Mouse (Mus musculus): Measurements from ENCODE around the gene Gm1673. TPM values are rescaled to one million over a fixed set of nuclear protein-coding genes. Genes with fewer than 3 reads are reported as not detected.

The Gm1673 gene
- polyA plus RNA-seq, 1 experiment from 2014 or later, result 62.2 TPM

GRCm38 (mm10) chr5:33995843-33996693 lies 12.8 kb downstream of the Gm1673 start, which contains the start of gene Nat8l:
TSS of gene Nat8l (plus strand) at chr5:33995984.
- H3K27ac ChIP-seq (ENCODE audit: low read length), result no peak within 1 kb of the TSS
- H3K4me3 ChIP-seq (ENCODE audit: low read length), result peak within 1 kb of the TSS; percentile 68
- peak within 1 kb of the TSS; percentile 99 for H3K4me2 ChIP-seq (ENCODE audit: low read depth, low read length)
- peak; percentile 71 for ATAC-seq (ENCODE audit: low read depth)
- peaks cover 56% of the 10 kb centered on the region for H3K27me3 ChIP-seq (ENCODE audit: control insufficient read depth, insufficient read depth, low read depth, low read length)
- WGBS, result under 1% methylated on average over 87 of the region's 90 CpGs
- H3K9me3 ChIP-seq (ENCODE audit: control insufficient read depth, low read length), result no peaks in the 10 kb centered on the region
- H3K36me3 ChIP-seq (ENCODE audit: control insufficient read depth, insufficient read depth, low read length), result no peaks in the 10 kb centered on the region
- H3K9ac ChIP-seq (ENCODE audit: low read length), result peak within 1 kb of the TSS; percentile 56
- H3K4me1 ChIP-seq (replicated peaks; ENCODE audit: control insufficient read depth, insufficient read depth, low read length), result peaks cover 15% of the 10 kb centered on the region

- ATAC-seq (ENCODE audit: low read depth), result peak; percentile 20; the same call in 1 of the 2 replicates
- Histone ChIP-seq H3K9me3 (ENCODE audit: control insufficient read depth, low read length) (no peaks in the 10 kb centered on the region), H3K4me3 (ENCODE audit: low read length) (peak overlapping the region; percentile 68), H3K27me3 (ENCODE audit: control insufficient read depth, insufficient read depth, low read depth, low read length) (peaks cover 56% of the 10 kb centered on the region), H3K4me1 (replicated peaks; ENCODE audit: control insufficient read depth, insufficient read depth, low read length) (peaks cover 15% of the 10 kb centered on the region), H3K4me2 (ENCODE audit: low read depth, low read length) (peak overlapping the region; percentile 99), H3K36me3 (ENCODE audit: control insufficient read depth, insufficient read depth, low read length) (no peaks in the 10 kb centered on the region), H3K27ac (ENCODE audit: low read length) (no peak overlapping the region), H3K9ac (ENCODE audit: low read length) (peak overlapping the region; percentile 56)
- under 1% methylated on average over 24 of the region's 55 CpGs for WGBS
Measured at GRCm38 (mm10) chr5:33996694-33997045, 13.4 kb downstream of the Gm1673 start.

GRCm38 (mm10) chr5:33997051-33997741 lies 14.0 kb downstream of the Gm1673 start:
- Histone ChIP-seq H3K9me3 (ENCODE audit: control insufficient read depth, low read length) (no peaks in the 10 kb centered on the region), H3K9ac (ENCODE audit: low read length) (peak overlapping the region; percentile 56), H3K4me2 (ENCODE audit: low read depth, low read length) (peak overlapping the region; percentile 99), H3K4me1 (replicated peaks; ENCODE audit: control insufficient read depth, insufficient read depth, low read length) (peaks cover 15% of the 10 kb centered on the region), H3K27ac (ENCODE audit: low read length) (no peak overlapping the region), H3K4me3 (ENCODE audit: low read length) (peak overlapping the region; percentile 68), H3K27me3 (ENCODE audit: control insufficient read depth, insufficient read depth, low read depth, low read length) (peaks cover 56% of the 10 kb centered on the region), H3K36me3 (ENCODE audit: control insufficient read depth, insufficient read depth, low read length) (no peaks in the 10 kb centered on the region)
- ATAC-seq (ENCODE audit: low read depth), result peak; percentile 64
- under 1% methylated on average over 47 of the region's 80 CpGs for WGBS

GRCm38 (mm10) chr5:33997829-33998504 lies 14.7 kb downstream of the Gm1673 start:
- no peak overlapping the region for H3K27ac ChIP-seq (ENCODE audit: low read length)
- H3K4me2 ChIP-seq (ENCODE audit: low read depth, low read length), result peak overlapping the region; percentile 99; the same call in 1 of the 2 replicates
- H3K36me3 ChIP-seq (ENCODE audit: control insufficient read depth, insufficient read depth, low read length), result no peaks in the 10 kb centered on the region
- 69% methylated on average over 20 of the region's 20 CpGs for WGBS
- H3K9ac ChIP-seq (ENCODE audit: low read length), result no peak overlapping the region
- ATAC-seq (ENCODE audit: low read depth), result no peak
- peaks cover 15% of the 10 kb centered on the region for H3K4me1 ChIP-seq (replicated peaks; ENCODE audit: control insufficient read depth, insufficient read depth, low read length)
- peaks cover 56% of the 10 kb centered on the region for H3K27me3 ChIP-seq (ENCODE audit: control insufficient read depth, insufficient read depth, low read depth, low read length)
- no peaks in the 10 kb centered on the region for H3K9me3 ChIP-seq (ENCODE audit: control insufficient read depth, low read length)
- H3K4me3 ChIP-seq (ENCODE audit: low read length), result peak overlapping the region; percentile 68; the same call in 1 of the 2 replicates

- H3K4me1 ChIP-seq (replicated peaks; ENCODE audit: control insufficient read depth, insufficient read depth, low read length), result peaks cover 15% of the 10 kb centered on the region
- no peak overlapping the region for H3K4me3 ChIP-seq (ENCODE audit: low read length)
- peaks cover 56% of the 10 kb centered on the region for H3K27me3 ChIP-seq (ENCODE audit: control insufficient read depth, insufficient read depth, low read depth, low read length)
- H3K9ac ChIP-seq (ENCODE audit: low read length), result no peak overlapping the region
- 81% methylated on average over 3 of the region's 3 CpGs for WGBS
- no peak overlapping the region for H3K4me2 ChIP-seq (ENCODE audit: low read depth, low read length)
- no peak for ATAC-seq (ENCODE audit: low read depth)
- no peaks in the 10 kb centered on the region for H3K9me3 ChIP-seq (ENCODE audit: control insufficient read depth, low read length)
- H3K27ac ChIP-seq (ENCODE audit: low read length), result no peak overlapping the region
- H3K36me3 ChIP-seq (ENCODE audit: control insufficient read depth, insufficient read depth, low read length), result no peaks in the 10 kb centered on the region
Measured at GRCm38 (mm10) chr5:33998505-33998877, 15.3 kb downstream of the Gm1673 start.

GRCm38 (mm10) chr5:33999466-34000090 lies 16.3 kb downstream of the Gm1673 start:
- H3K9me3 ChIP-seq (ENCODE audit: control insufficient read depth, low read length), result no peaks in the 10 kb centered on the region
- H3K4me1 ChIP-seq (replicated peaks; ENCODE audit: control insufficient read depth, insufficient read depth, low read length), result peaks cover 15% of the 10 kb centered on the region
- no peak overlapping the region for H3K9ac ChIP-seq (ENCODE audit: low read length)
- peaks cover 49% of the 10 kb centered on the region for H3K27me3 ChIP-seq (ENCODE audit: control insufficient read depth, insufficient read depth, low read depth, low read length)
- H3K4me3 ChIP-seq (ENCODE audit: low read length), result no peak overlapping the region
- WGBS, result 60% methylated on average over 6 of the region's 6 CpGs
- H3K4me2 ChIP-seq (ENCODE audit: low read depth, low read length), result no peak overlapping the region
- no peak for ATAC-seq (ENCODE audit: low read depth)
- H3K27ac ChIP-seq (ENCODE audit: low read length), result no peak overlapping the region
- H3K36me3 ChIP-seq (ENCODE audit: control insufficient read depth, insufficient read depth, low read length), result no peaks in the 10 kb centered on the region

GRCm38 (mm10) chr5:34000809-34001208 lies 17.6 kb downstream of the Gm1673 start:
- Histone ChIP-seq H3K4me3 (ENCODE audit: low read length) (no peak overlapping the region), H3K9me3 (ENCODE audit: control insufficient read depth, low read length) (no peaks in the 10 kb centered on the region), H3K4me2 (ENCODE audit: low read depth, low read length) (no peak overlapping the region), H3K36me3 (ENCODE audit: control insufficient read depth, insufficient read depth, low read length) (no peaks in the 10 kb centered on the region), H3K9ac (ENCODE audit: low read length) (no peak overlapping the region), H3K27ac (ENCODE audit: low read length) (no peak overlapping the region), H3K27me3 (ENCODE audit: control insufficient read depth, insufficient read depth, low read depth, low read length) (peaks cover 37% of the 10 kb centered on the region), H3K4me1 (replicated peaks; ENCODE audit: control insufficient read depth, insufficient read depth, low read length) (peaks cover 11% of the 10 kb centered on the region)
- ATAC-seq (ENCODE audit: low read depth), result no peak
- WGBS, result 92% methylated on average over 25 of the region's 25 CpGs

- H3K4me2 ChIP-seq (ENCODE audit: low read depth, low read length), result no peak overlapping the region
- H3K4me3 ChIP-seq (ENCODE audit: low read length), result no peak overlapping the region
- H3K27me3 ChIP-seq (ENCODE audit: control insufficient read depth, insufficient read depth, low read depth, low read length), result peaks cover 31% of the 10 kb centered on the region
- peaks cover 11% of the 10 kb centered on the region for H3K4me1 ChIP-seq (replicated peaks; ENCODE audit: control insufficient read depth, insufficient read depth, low read length)
- no peak for ATAC-seq (ENCODE audit: low read depth)
- no peak overlapping the region for H3K9ac ChIP-seq (ENCODE audit: low read length)
- H3K36me3 ChIP-seq (ENCODE audit: control insufficient read depth, insufficient read depth, low read length), result no peaks in the 10 kb centered on the region
- no peak overlapping the region for H3K27ac ChIP-seq (ENCODE audit: low read length)
- WGBS, result 73% methylated on average over 1 of the region's 1 CpGs
- H3K9me3 ChIP-seq (ENCODE audit: control insufficient read depth, low read length), result no peaks in the 10 kb centered on the region
Measured at GRCm38 (mm10) chr5:34001401-34001800, 18.2 kb downstream of the Gm1673 start.
